In the genomic region with DNA sequence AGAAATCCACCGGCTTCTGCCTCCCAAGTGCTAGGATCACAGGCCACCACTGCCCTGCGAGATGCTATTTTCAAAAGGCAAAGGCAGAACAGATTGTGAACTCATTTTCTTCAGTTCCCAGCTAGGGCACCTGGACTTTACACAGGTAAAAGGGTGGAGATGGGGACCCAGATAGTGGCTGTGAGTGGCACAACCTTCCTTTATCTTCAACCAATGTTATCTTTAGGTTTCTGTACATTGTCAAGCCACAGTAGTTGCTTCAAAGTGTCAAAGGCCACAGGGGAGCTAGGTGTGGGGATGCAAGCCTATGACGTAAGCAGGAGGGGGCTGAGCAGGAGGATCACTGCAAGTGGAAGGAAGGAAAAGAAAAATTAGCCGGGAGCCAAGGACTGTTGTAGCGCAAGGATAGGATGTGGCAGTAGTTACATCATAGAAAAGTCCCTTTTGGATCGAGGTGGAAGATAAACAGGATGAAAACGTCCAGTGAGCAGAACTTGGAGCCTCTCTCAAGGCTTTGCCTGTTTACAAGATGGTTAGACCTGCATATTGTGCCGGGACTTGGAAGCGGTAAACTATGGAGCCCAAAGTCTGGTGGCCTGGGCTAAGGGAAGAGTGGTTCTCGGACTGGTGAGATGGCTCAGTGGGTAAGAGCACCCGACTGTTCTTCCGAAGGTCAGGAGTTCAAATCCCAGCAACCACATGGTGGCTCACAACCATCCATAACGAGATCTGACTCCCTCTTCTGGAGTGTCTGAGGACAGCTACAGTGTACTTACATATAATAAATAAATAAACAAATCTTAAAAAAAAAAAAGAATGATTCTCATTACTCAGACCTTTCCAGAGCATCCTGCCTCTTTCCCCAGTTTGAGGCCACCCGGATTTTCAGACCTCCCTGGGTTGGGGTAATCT, we compare ENCODE assay signal across 8 mouse cellular contexts. TPM values are rescaled to one million over a fixed set of nuclear protein-coding genes. Genes with fewer than 3 reads are reported as not detected.
A peak's percentile ranks its signal among the peaks of the same experiment; 100 is the strongest.
DNase-seq lines count a peak whose midpoint lies in the region; ATAC-seq and TF ChIP-seq lines count a peak whose summit lies in the region.

No protein-coding gene starts in this region.

- peak overlapping the region; percentile 72 for H3K9ac ChIP-seq in heart, embryonic 13.5 days
- H3K9ac ChIP-seq in forebrain, postnatal 0 days = peak overlapping the region; percentile 89
- peak overlapping the region; percentile 11; the same call in 1 of the 2 replicates for H3K9ac ChIP-seq in midbrain, embryonic 12.5 days (replicated peaks)

- WGBS in heart, embryonic 13.5 days = 21% methylated on average over 14 of the region's 14 CpGs
- WGBS in forebrain, postnatal 0 days = 33% methylated on average over 13 of the region's 14 CpGs
- WGBS in midbrain, embryonic 12.5 days = 34% methylated on average over 14 of the region's 14 CpGs

- peak overlapping the region; percentile 87 for H3K27ac ChIP-seq in heart, embryonic 13.5 days (replicated peaks)
- peak overlapping the region; percentile 96 for H3K27ac ChIP-seq in forebrain, postnatal 0 days (ENCODE audit: low read depth, low read length)
- peak overlapping the region; percentile 97 for H3K27ac ChIP-seq in midbrain, embryonic 12.5 days (replicated peaks)

- no peak for ATAC-seq in heart, embryonic 13.5 days (ENCODE audit: extremely low read depth, insufficient number of reproducible peaks, low FRiP score, low TSS enrichment)
- no peak for ATAC-seq in G1E (ENCODE audit: extremely low read depth, insufficient number of reproducible peaks, low FRiP score, poor library complexity, severe bottlenecking)
- peak; percentile 32 for ATAC-seq in forebrain, postnatal 0 days
- ATAC-seq in midbrain, embryonic 12.5 days (ENCODE audit: low FRiP score, low read depth) = no peak

- peak overlapping the region; percentile 99 for H3K4me2 ChIP-seq in heart, embryonic 13.5 days
- peak overlapping the region; percentile 68 for H3K4me2 ChIP-seq in forebrain, postnatal 0 days (ENCODE audit: low read depth)
- H3K4me2 ChIP-seq in midbrain, embryonic 12.5 days (replicated peaks) = peak overlapping the region; percentile 96

- no peaks in the 10 kb centered on the region for H3K9me3 ChIP-seq in heart, embryonic 13.5 days
- H3K9me3 ChIP-seq in G1E (replicated peaks) = no peaks in the 10 kb centered on the region
- no peaks in the 10 kb centered on the region for H3K9me3 ChIP-seq in forebrain, postnatal 0 days (ENCODE audit: low read length)
- no peaks in the 10 kb centered on the region for H3K9me3 ChIP-seq in midbrain, embryonic 12.5 days

- H3K4me3 ChIP-seq in heart, embryonic 13.5 days = peak overlapping the region; percentile 83
- H3K4me3 ChIP-seq in G1E (ENCODE audit: low read depth, low read length) = peak overlapping the region; percentile 92; the same call in 1 of the 2 replicates
- peak overlapping the region; percentile 81 for H3K4me3 ChIP-seq in forebrain, postnatal 0 days (ENCODE audit: low read depth, low read length)
- peak overlapping the region; percentile 59 for H3K4me3 ChIP-seq in midbrain, embryonic 12.5 days

- peaks cover 27% of the 10 kb centered on the region for H3K27me3 ChIP-seq in heart, embryonic 13.5 days (replicated peaks)
- peaks cover 11% of the 10 kb centered on the region for H3K27me3 ChIP-seq in G1E (ENCODE audit: insufficient read depth, low read length)
- H3K27me3 ChIP-seq in forebrain, postnatal 0 days (ENCODE audit: insufficient read depth, low read length) = no peaks in the 10 kb centered on the region; the same call in 1 of the 2 replicates
- peaks cover 16% of the 10 kb centered on the region for H3K27me3 ChIP-seq in midbrain, embryonic 12.5 days

- TF ChIP-seq CTCF in G1E (IDR thresholded peaks at IDR 0.05; ENCODE audit: low read depth, low read length) = no peak
- peak; percentile 23; the same call in 1 of the 2 replicates for TF ChIP-seq CTCF in forebrain, postnatal 0 days (IDR thresholded peaks at IDR 0.05; ENCODE audit: low read depth)

- H3K4me1 ChIP-seq in heart, embryonic 13.5 days = peaks cover 24% of the 10 kb centered on the region
- H3K4me1 ChIP-seq in G1E (ENCODE audit: insufficient read depth, low read depth, low read length) = peaks cover 45% of the 10 kb centered on the region
- H3K4me1 ChIP-seq in forebrain, postnatal 0 days (ENCODE audit: insufficient read depth) = peaks cover 18% of the 10 kb centered on the region
- peaks cover 33% of the 10 kb centered on the region for H3K4me1 ChIP-seq in midbrain, embryonic 12.5 days

- intact Hi-C loops in heart, postnatal 10 days (cut with DNase I) = no loop called here

- peaks cover 19% of the 10 kb centered on the region for H3K36me3 ChIP-seq in heart, embryonic 13.5 days
- peaks cover 24% of the 10 kb centered on the region for H3K36me3 ChIP-seq in G1E (replicated peaks)
- peaks cover 14% of the 10 kb centered on the region for H3K36me3 ChIP-seq in forebrain, postnatal 0 days (ENCODE audit: insufficient read depth)
- H3K36me3 ChIP-seq in midbrain, embryonic 12.5 days = peaks cover 23% of the 10 kb centered on the region

- no peak for DNase-seq in heart, postnatal 10 days
- DNase-seq in G1E (ENCODE audit: low spot score) = no peak
- DNase-seq in forebrain, postnatal 0 days = peak; percentile 58
- no peak for DNase-seq in right cerebral cortex, postnatal 4 days
- no peak for DNase-seq in thymus, adult 18-20 months
- no peak for DNase-seq in adrenal gland, postnatal 10 days

RNA-seq across cellular contexts. Expression of a gene that starts 2.2 kb away (rescaled TPM):
- 62.1 and 68.1 TPM in 2 replicates for polyA plus RNA-seq in heart, embryonic 13.5 days (2015; fragmentation: Nextera tagmentation; extraction: Ambion mirVana)
- total RNA-seq in heart, postnatal 10 days (2021) = 10 to 100 TPM; 47.4 to 50.1 TPM
- total RNA-seq in G1E (2014; fragmentation: Nextera tagmentation) = 11.2 and 25.4 TPM in 2 replicates
- 39.1 and 43.9 TPM in 2 replicates for total RNA-seq in G1E (2017)
- 46.2 and 48.5 TPM in 2 replicates for polyA plus RNA-seq in G1E (2012)
- total RNA-seq in forebrain, postnatal 0 days (2014; rRNA removed) = 155 and 159 TPM in 2 replicates
- 99.0 and 110 TPM in 2 replicates for polyA plus RNA-seq in forebrain, postnatal 0 days (2015; fragmentation: Nextera tagmentation; extraction: Ambion mirVana)
- 195 and 205 TPM in 2 replicates for polyA plus RNA-seq in midbrain, embryonic 12.5 days (2016; fragmentation: Nextera tagmentation; extraction: Ambion mirVana)
- total RNA-seq in adrenal gland, postnatal 10 days (2021) = 10 to 100 TPM; 77.0 to 91.2 TPM

RNA-seq across cellular contexts. Expression of a gene that starts 2.3 kb away (rescaled TPM):
- polyA plus RNA-seq in heart, embryonic 13.5 days (2015; fragmentation: Nextera tagmentation; extraction: Ambion mirVana) = 11.9 and 14.6 TPM in 2 replicates
- 10 to 100 TPM; 17.8 to 18.8 TPM for total RNA-seq in heart, postnatal 10 days (2021)
- not detected in 2 replicates for total RNA-seq in G1E (2014; fragmentation: Nextera tagmentation)
- 0.27 and 0.29 TPM in 2 replicates for total RNA-seq in G1E (2017)
- not detected in 2 replicates for polyA plus RNA-seq in G1E (2012)
- total RNA-seq in forebrain, postnatal 0 days (2014; rRNA removed) = 2.2 and 4.5 TPM in 2 replicates
- 4.0 and 4.3 TPM in 2 replicates for polyA plus RNA-seq in forebrain, postnatal 0 days (2015; fragmentation: Nextera tagmentation; extraction: Ambion mirVana)
- polyA plus RNA-seq in midbrain, embryonic 12.5 days (2016; fragmentation: Nextera tagmentation; extraction: Ambion mirVana) = 4.7 and 5.7 TPM in 2 replicates
- total RNA-seq in adrenal gland, postnatal 10 days (2021) = 10 to 100 TPM; 15.2 to 17.2 TPM

RNA-seq across cellular contexts. Expression of a gene that starts 21.4 kb away (rescaled TPM):
- polyA plus RNA-seq in heart, embryonic 13.5 days (2015; fragmentation: Nextera tagmentation; extraction: Ambion mirVana) = 4.5 and 5.0 TPM in 2 replicates
- total RNA-seq in heart, postnatal 10 days (2021) = under 1 TPM in 1 of 2 experiments, not detected in 1; 0.31 TPM
- total RNA-seq in G1E (2014; fragmentation: Nextera tagmentation) (not detected in 2 replicates), G1E (2017) (0.27 TPM in 1 of 2 replicates, not detected in the other)
- polyA plus RNA-seq in G1E (2012) = not detected in 2 replicates
- total RNA-seq in forebrain, postnatal 0 days (2014; rRNA removed) = 106 and 113 TPM in 2 replicates
- polyA plus RNA-seq in forebrain, postnatal 0 days (2015; fragmentation: Nextera tagmentation; extraction: Ambion mirVana) = 162 and 169 TPM in 2 replicates
- polyA plus RNA-seq in midbrain, embryonic 12.5 days (2016; fragmentation: Nextera tagmentation; extraction: Ambion mirVana) = 89.8 and 98.3 TPM in 2 replicates
- total RNA-seq in adrenal gland, postnatal 10 days (2021) = 1 to 10 TPM; 1.4 to 3.7 TPM

RNA-seq across cellular contexts. Expression of a gene that starts 28.7 kb away (rescaled TPM):
- 85.0 and 87.6 TPM in 2 replicates for polyA plus RNA-seq in heart, embryonic 13.5 days (2015; fragmentation: Nextera tagmentation; extraction: Ambion mirVana)
- total RNA-seq in heart, postnatal 10 days (2021) = 10 to 100 TPM; 32.0 to 33.9 TPM
- 21.6 and 24.3 TPM in 2 replicates for total RNA-seq in G1E (2014; fragmentation: Nextera tagmentation)
- 28.5 and 30.1 TPM in 2 replicates for total RNA-seq in G1E (2017)
- polyA plus RNA-seq in G1E (2012) = 64.2 and 74.6 TPM in 2 replicates
- total RNA-seq in forebrain, postnatal 0 days (2014; rRNA removed) = 65.1 and 74.5 TPM in 2 replicates
- 93.2 and 99.0 TPM in 2 replicates for polyA plus RNA-seq in forebrain, postnatal 0 days (2015; fragmentation: Nextera tagmentation; extraction: Ambion mirVana)
- 131 and 138 TPM in 2 replicates for polyA plus RNA-seq in midbrain, embryonic 12.5 days (2016; fragmentation: Nextera tagmentation; extraction: Ambion mirVana)
- 10 to 100 TPM; 49.3 to 50.7 TPM for total RNA-seq in adrenal gland, postnatal 10 days (2021)

RNA-seq across cellular contexts. Expression of a gene that starts 32.5 kb away (rescaled TPM):
- polyA plus RNA-seq in heart, embryonic 13.5 days (2015; fragmentation: Nextera tagmentation; extraction: Ambion mirVana) = 14.1 and 14.2 TPM in 2 replicates
- total RNA-seq in heart, postnatal 10 days (2021) = 1 to 10 TPM; 5.2 to 6.3 TPM
- total RNA-seq in G1E (2014; fragmentation: Nextera tagmentation) (31.2 and 32.9 TPM in 2 replicates), G1E (2017) (29.0 and 31.3 TPM in 2 replicates)
- polyA plus RNA-seq in G1E (2012) = 84.1 and 143 TPM in 2 replicates
- total RNA-seq in forebrain, postnatal 0 days (2014; rRNA removed) = 4.7 and 5.9 TPM in 2 replicates
- 4.5 and 4.6 TPM in 2 replicates for polyA plus RNA-seq in forebrain, postnatal 0 days (2015; fragmentation: Nextera tagmentation; extraction: Ambion mirVana)
- 32.5 and 34.5 TPM in 2 replicates for polyA plus RNA-seq in midbrain, embryonic 12.5 days (2016; fragmentation: Nextera tagmentation; extraction: Ambion mirVana)
- total RNA-seq in adrenal gland, postnatal 10 days (2021) = 10 to 100 TPM in 1 of 2 experiments, 1 to 10 TPM in 1; 8.4 to 10.9 TPM

Comparison
In these comparisons a context has a peak if more than half of its experiments do, and no peak if none do; other contexts are left out.
1. H3K9ac ChIP-seq: peak in every context shown above with its lines; median percentile 89 in forebrain, postnatal 0 days; 72 in heart, embryonic 13.5 days; 11 in midbrain, embryonic 12.5 days.
2. RNA of a gene that starts 21.4 kb away (total RNA-seq): 106 to 113 TPM in forebrain, postnatal 0 days; 1.4 to 3.7 TPM in adrenal gland, postnatal 10 days, 0.31 TPM in heart, postnatal 10 days and 0.27 TPM in G1E; every median in the first group is over 10 times any median in the second.
3. Peak in every context shown above with its lines, with median percentiles within 50 percentile points of each other: H3K27ac ChIP-seq, H3K4me2 ChIP-seq and H3K4me3 ChIP-seq.